Mouse (Mus musculus): Measurements from ENCODE around the gene Zfp422. TPM values are rescaled to one million over a fixed set of nuclear protein-coding genes. Genes with fewer than 3 reads are reported as not detected.

Zfp422 gene
- polyA plus RNA-seq, 1 experiment from 2014 or later: 302 TPM

DNA sequence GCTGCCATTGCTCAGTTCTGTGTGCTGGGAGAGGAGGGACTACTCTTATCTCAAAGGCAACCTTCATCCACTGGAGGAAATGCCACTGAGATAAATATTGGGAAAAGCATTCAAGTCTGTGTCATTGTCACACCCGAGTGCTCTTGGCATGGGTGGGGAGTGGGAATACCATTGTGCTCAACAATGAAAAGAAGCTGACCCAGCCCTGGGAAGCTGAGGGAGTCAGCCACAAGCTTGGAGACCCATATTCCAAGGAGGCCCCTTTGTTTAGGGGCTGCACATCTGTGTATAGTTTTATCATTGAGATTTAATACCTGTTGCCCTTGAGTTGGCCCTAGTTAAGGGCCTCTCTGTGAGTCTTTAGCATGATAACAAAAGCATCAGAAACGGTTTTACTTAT is 10.9 kb upstream of the Zfp422 start:
- no peaks in the 10 kb centered on the region for H3K27me3 ChIP-seq (ENCODE audit: control insufficient read depth, insufficient read depth, low read length)
- H3K9me3 ChIP-seq (ENCODE audit: control insufficient read depth, low read length): no peaks in the 10 kb centered on the region
- H3K36me3 ChIP-seq (ENCODE audit: control insufficient read depth, insufficient read depth, low read length): no peaks in the 10 kb centered on the region
- DNase-seq (ENCODE audit: low spot score) (no peak), ATAC-seq (ENCODE audit: insufficient read depth, low FRiP score, low TSS enrichment) (no peak)
- no peak overlapping the region for H3K9ac ChIP-seq (ENCODE audit: low read length)
- no peak overlapping the region for H3K27ac ChIP-seq (ENCODE audit: low read depth, low read length)
- H3K4me2 ChIP-seq (ENCODE audit: low read depth): no peak overlapping the region
- H3K4me3 ChIP-seq (ENCODE audit: low read depth, low read length): no peak overlapping the region
- H3K4me1 ChIP-seq (ENCODE audit: control insufficient read depth, insufficient read depth, low read length): no peaks in the 10 kb centered on the region
- WGBS: 74% methylated on average over 2 of the region's 2 CpGs

DNA sequence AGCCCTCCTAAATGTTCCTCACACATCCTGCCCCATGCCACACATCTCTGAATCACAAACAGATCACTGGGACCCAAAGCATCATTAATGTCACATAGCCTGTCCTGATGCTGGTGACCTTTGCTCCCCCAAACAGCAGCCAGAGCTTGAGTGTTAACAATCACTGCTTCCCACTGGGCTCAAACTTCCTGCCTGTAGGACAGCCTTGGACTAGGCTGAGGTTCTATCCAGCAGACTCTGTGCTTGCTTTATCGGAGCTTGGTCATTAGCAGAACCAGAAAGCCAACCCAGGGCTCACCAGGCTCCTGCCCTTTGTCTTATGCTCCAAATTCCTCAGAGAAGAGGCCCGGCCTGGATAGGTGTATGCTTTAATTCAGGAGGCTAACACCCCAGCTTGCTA is 10.1 kb upstream of the Zfp422 start:
- no peak overlapping the region for H3K9ac ChIP-seq (ENCODE audit: low read length)
- WGBS: 79% methylated on average over 2 of the region's 2 CpGs
- H3K27ac ChIP-seq (ENCODE audit: low read depth, low read length): no peak overlapping the region
- no peaks in the 10 kb centered on the region for H3K27me3 ChIP-seq (ENCODE audit: control insufficient read depth, insufficient read depth, low read length)
- ATAC-seq (ENCODE audit: insufficient read depth, low FRiP score, low TSS enrichment) (no peak), DNase-seq (ENCODE audit: low spot score) (no peak)
- H3K4me2 ChIP-seq (ENCODE audit: low read depth): no peak overlapping the region
- no peaks in the 10 kb centered on the region for H3K4me1 ChIP-seq (ENCODE audit: control insufficient read depth, insufficient read depth, low read length)
- no peaks in the 10 kb centered on the region for H3K36me3 ChIP-seq (ENCODE audit: control insufficient read depth, insufficient read depth, low read length)
- H3K9me3 ChIP-seq (ENCODE audit: control insufficient read depth, low read length): no peaks in the 10 kb centered on the region
- no peak overlapping the region for H3K4me3 ChIP-seq (ENCODE audit: low read depth, low read length)

DNA sequence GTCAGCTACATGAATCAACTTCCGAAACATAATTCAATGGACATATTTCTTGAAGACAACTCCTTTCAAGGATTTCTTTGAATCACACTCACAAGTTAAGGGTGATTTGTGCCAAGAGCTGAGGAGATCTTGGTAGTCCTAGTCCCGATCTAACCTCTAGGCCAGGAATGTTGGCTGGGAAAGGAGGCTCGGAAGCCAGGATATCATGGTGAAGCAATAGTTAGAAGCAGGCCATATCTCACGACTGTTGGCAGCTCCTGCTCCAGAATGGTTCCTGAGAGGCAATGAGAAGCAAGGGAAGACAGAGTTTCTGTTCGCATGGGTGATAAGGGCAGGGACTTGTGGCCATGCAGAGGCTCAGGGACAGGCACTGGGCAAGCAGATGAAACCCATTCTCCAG is 8.7 kb upstream of the Zfp422 start:
- Histone ChIP-seq H3K4me3 (ENCODE audit: low read depth, low read length) (no peak overlapping the region), H3K4me2 (ENCODE audit: low read depth) (no peak overlapping the region), H3K36me3 (ENCODE audit: control insufficient read depth, insufficient read depth, low read length) (no peaks in the 10 kb centered on the region), H3K27me3 (ENCODE audit: control insufficient read depth, insufficient read depth, low read length) (no peaks in the 10 kb centered on the region), H3K27ac (ENCODE audit: low read depth, low read length) (no peak overlapping the region), H3K4me1 (ENCODE audit: control insufficient read depth, insufficient read depth, low read length) (no peaks in the 10 kb centered on the region), H3K9me3 (ENCODE audit: control insufficient read depth, low read length) (no peaks in the 10 kb centered on the region), H3K9ac (ENCODE audit: low read length) (no peak overlapping the region)
- ATAC-seq (ENCODE audit: insufficient read depth, low FRiP score, low TSS enrichment) (no peak), DNase-seq (ENCODE audit: low spot score) (no peak)
- 88% methylated on average over 5 of the region's 5 CpGs for WGBS

DNA sequence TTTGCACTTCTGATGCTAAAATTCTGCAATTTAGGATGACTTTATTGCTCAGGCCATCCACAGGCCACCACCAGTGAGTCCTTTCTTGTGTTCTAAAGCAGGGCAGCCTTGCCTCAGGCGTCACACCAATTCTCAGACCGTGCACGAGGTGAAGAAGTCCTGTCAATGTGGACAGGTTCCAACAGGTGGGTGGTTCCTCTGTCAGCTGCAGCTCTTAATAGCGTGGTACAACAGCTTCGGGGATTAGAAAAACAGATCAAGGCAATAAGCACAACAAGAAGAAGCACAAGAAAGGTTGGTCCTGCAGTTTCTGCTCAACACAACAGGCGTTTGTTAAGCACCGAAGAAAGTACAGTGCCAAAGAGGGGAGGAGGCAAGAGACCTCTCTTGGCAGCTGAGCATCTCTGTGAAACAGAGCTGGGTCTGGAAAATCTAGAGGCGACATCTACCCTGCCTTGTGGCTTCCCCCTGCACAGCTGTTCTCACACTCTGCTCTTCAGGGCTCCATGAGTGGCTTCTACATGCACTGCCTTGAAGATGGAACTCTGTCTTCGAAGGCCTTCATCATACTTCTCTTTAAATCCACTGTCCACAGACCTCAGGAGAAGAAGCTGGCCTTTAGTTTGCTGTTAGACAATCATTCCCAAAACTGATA is 7.9 kb upstream of the Zfp422 start:
- H3K27me3 ChIP-seq (ENCODE audit: control insufficient read depth, insufficient read depth, low read length): no peaks in the 10 kb centered on the region
- H3K9me3 ChIP-seq (ENCODE audit: control insufficient read depth, low read length): no peaks in the 10 kb centered on the region
- H3K9ac ChIP-seq (ENCODE audit: low read length): no peak overlapping the region
- H3K4me2 ChIP-seq (ENCODE audit: low read depth): no peak overlapping the region
- H3K27ac ChIP-seq (ENCODE audit: low read depth, low read length): no peak overlapping the region
- WGBS: 75% methylated on average over 9 of the region's 9 CpGs
- DNase-seq (ENCODE audit: low spot score): no peak
- H3K36me3 ChIP-seq (ENCODE audit: control insufficient read depth, insufficient read depth, low read length): no peaks in the 10 kb centered on the region
- ATAC-seq (ENCODE audit: insufficient read depth, low FRiP score, low TSS enrichment): no peak
- H3K4me1 ChIP-seq (ENCODE audit: control insufficient read depth, insufficient read depth, low read length): no peaks in the 10 kb centered on the region
- H3K4me3 ChIP-seq (ENCODE audit: low read depth, low read length): no peak overlapping the region

DNA sequence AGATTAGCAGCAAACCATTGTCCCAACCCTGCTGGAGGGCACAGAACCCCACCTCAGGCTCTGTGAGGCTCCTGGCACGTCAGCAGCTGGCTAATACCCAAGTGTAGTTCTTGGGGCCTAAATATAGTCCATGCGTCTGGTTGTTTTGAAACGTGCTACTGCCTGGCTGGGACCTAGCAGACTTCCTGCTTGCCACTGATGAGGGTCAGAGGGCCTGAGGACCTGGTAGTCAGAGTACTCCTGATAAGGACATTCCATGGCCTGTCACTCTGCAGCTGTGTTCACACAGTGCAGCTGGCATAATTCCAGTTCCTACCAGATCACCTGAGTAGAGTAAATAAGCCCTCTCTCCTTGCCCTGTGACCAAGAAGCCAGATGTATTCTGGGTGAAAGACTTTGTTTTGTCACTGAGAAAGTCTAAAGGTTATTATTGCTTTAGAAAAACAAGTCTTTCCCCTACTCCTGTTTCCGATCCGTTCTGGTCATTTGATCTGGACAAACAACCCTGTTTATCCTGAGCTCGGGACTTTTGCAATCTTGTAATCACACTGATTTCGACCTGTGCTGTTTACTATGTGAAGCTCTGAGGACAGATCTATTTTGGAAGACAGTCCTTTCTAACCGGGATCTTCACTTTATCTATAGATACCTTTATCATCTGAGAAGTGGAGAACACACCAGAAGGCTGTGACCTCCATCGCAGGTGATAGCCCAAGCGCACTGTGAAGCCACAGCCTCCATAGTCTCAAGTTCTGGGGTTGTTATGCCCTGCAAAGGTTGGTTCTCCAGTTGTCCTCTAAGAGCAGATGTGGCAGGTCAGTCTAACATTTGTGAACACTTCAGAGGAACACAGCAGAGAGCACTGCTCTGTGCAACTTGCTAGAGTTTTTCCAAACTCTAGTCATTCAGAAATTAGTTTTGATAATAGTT is 6.7 kb upstream of the Zfp422 start:
- H3K36me3 ChIP-seq (ENCODE audit: control insufficient read depth, insufficient read depth, low read length): no peaks in the 10 kb centered on the region

DNA sequence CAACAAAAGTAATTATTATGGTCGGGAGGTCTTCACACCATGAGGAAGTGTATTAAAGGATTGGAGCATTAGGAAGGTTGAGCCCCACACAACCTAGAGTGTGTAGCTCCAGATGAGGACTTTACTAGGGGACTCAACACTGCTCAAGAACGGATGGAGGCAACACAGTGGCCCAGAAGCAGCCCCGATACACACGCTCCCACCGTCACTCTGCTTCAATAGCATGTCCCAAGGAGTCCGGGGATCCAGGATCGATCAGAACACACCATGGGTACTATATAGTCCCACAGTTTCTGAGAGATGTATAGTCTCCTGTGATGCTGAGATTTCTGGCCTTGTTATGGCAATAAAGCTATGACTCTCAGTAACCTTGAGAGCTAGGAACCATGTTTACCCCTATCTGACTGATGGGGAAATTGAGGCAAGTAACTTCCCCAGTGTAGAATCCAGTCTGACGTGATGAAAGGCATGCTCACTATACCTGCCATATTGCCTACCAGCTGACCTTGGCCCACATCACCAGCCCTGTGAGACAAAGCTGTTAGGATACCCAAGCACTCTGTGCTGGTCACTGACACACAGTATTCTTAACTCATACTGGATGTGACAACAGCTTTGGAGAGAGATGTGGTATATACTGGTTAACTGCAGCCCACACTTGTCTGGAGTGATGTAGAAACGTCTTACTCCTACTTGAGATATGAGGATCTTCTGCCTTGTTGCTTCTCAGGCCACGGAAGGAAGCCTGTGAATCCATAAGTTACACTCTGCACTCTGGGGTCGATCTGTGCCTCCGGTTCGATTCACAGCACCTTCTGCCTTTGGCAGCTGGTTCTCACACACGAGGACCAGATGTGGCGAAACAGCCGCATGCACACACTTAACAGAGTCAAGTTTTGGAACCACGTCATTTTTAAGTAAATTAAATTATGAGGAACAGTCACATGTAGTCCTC is 5.2 kb upstream of the Zfp422 start:
- Histone ChIP-seq H3K27me3 (ENCODE audit: control insufficient read depth, insufficient read depth, low read length) (no peaks in the 10 kb centered on the region), H3K4me2 (ENCODE audit: low read depth) (no peak overlapping the region), H3K36me3 (ENCODE audit: control insufficient read depth, insufficient read depth, low read length) (no peaks in the 10 kb centered on the region), H3K9me3 (ENCODE audit: control insufficient read depth, low read length) (no peaks in the 10 kb centered on the region), H3K4me3 (ENCODE audit: low read depth, low read length) (no peak overlapping the region), H3K9ac (ENCODE audit: low read length) (no peak overlapping the region), H3K27ac (ENCODE audit: low read depth, low read length) (no peak overlapping the region), H3K4me1 (ENCODE audit: control insufficient read depth, insufficient read depth, low read length) (no peaks in the 10 kb centered on the region)
- no peak for ATAC-seq (ENCODE audit: insufficient read depth, low FRiP score, low TSS enrichment)
- 91% methylated on average over 17 of the region's 17 CpGs for WGBS
- no peak for DNase-seq (ENCODE audit: low spot score)

More for the DNA sequence above, 6.7 kb upstream of the Zfp422 start:
- no peaks in the 10 kb centered on the region for H3K27me3 ChIP-seq (ENCODE audit: control insufficient read depth, insufficient read depth, low read length)
- no peak overlapping the region for H3K4me3 ChIP-seq (ENCODE audit: low read depth, low read length)
- no peak for ATAC-seq (ENCODE audit: insufficient read depth, low FRiP score, low TSS enrichment)
- no peak overlapping the region for H3K9ac ChIP-seq (ENCODE audit: low read length)
- no peaks in the 10 kb centered on the region for H3K9me3 ChIP-seq (ENCODE audit: control insufficient read depth, low read length)
- H3K4me2 ChIP-seq (ENCODE audit: low read depth): no peak overlapping the region
- WGBS: 68% methylated on average over 10 of the region's 10 CpGs
- DNase-seq (ENCODE audit: low spot score): no peak
- no peaks in the 10 kb centered on the region for H3K4me1 ChIP-seq (ENCODE audit: control insufficient read depth, insufficient read depth, low read length)
- H3K27ac ChIP-seq (ENCODE audit: low read depth, low read length): no peak overlapping the region

DNA sequence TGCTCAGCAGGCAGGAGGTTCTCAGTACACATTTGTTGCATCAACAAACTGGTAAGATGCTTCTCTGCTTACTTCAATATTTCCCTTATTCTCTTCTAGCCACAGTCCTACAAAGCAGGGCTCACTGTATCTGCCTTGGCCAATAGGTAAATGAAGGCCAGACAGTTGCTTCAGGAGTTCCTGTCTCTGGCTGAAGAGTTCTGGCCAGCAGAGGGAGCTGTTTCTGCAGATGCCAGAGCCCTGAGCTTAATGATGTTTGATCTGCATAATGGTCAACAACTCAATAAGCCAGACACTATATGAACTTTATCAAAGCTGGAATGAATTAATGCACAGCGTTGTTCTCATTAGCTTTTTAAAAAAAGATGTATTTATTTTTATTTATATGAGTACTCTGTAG is 3.3 kb upstream of the Zfp422 start:
- H3K9me3 ChIP-seq (ENCODE audit: control insufficient read depth, low read length): no peaks in the 10 kb centered on the region
- H3K4me3 ChIP-seq (ENCODE audit: low read depth, low read length): no peak overlapping the region
- H3K9ac ChIP-seq (ENCODE audit: low read length): no peak overlapping the region
- H3K27me3 ChIP-seq (ENCODE audit: control insufficient read depth, insufficient read depth, low read length): no peaks in the 10 kb centered on the region
- peak; percentile 61 for DNase-seq (ENCODE audit: low spot score)
- H3K4me2 ChIP-seq (ENCODE audit: low read depth): no peak overlapping the region
- no peaks in the 10 kb centered on the region for H3K36me3 ChIP-seq (ENCODE audit: control insufficient read depth, insufficient read depth, low read length)
- WGBS: 50% methylated on average over 1 of the region's 1 CpGs
- 0 out of 2 replicates have a peak, but pooled peaks cover 2% of the 10 kb centered on the region for H3K4me1 ChIP-seq (ENCODE audit: control insufficient read depth, insufficient read depth, low read length)
- no peak for ATAC-seq (ENCODE audit: insufficient read depth, low FRiP score, low TSS enrichment)
- no peak overlapping the region for H3K27ac ChIP-seq (ENCODE audit: low read depth, low read length)

DNA sequence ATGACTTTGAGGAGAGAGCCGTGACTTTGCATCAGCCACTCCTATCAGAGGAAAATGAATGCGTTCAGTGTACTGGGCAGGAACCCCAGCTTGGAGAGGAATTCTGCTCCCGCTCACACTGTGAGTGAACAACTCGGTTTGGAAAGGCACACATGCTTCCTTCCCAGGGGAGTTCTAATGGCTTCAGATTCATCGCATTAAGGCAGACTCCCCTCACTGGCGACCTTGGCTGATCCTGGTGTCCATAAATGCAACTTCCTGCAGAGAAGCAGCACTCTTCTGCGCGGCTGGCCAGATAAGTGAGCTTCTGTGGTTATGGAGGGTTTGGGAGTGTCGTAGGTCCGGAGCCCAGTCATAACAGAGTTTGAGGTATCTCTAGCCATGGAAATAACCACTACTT is 967 bp upstream of the Zfp422 start:
- Histone ChIP-seq H3K4me2 (ENCODE audit: low read depth) (no peak overlapping the region), H3K36me3 (ENCODE audit: control insufficient read depth, insufficient read depth, low read length) (peaks cover 4% of the 10 kb centered on the region; the same call in 1 of the 2 replicates), H3K9ac (ENCODE audit: low read length) (no peak overlapping the region), H3K9me3 (ENCODE audit: control insufficient read depth, low read length) (no peaks in the 10 kb centered on the region), H3K4me3 (ENCODE audit: low read depth, low read length) (no peak overlapping the region), H3K27me3 (ENCODE audit: control insufficient read depth, insufficient read depth, low read length) (no peaks in the 10 kb centered on the region), H3K27ac (ENCODE audit: low read depth, low read length) (no peak overlapping the region), H3K4me1 (ENCODE audit: control insufficient read depth, insufficient read depth, low read length) (0 out of 2 replicates have a peak, but pooled peaks cover 2% of the 10 kb centered on the region)
- DNase-seq (ENCODE audit: low spot score) (no peak), ATAC-seq (ENCODE audit: insufficient read depth, low FRiP score, low TSS enrichment) (no peak; the same call in 1 of the 2 replicates)
- 85% methylated on average over 10 of the region's 10 CpGs for WGBS
